Mouse (Mus musculus) forebrain, embryonic 11.5 days (tissue): ENCODE data around the gene Pcdh15. TPM values are rescaled to one million over a fixed set of nuclear protein-coding genes. Genes with fewer than 3 reads are reported as not detected.

Experiments
- ATAC-seq: fragments of 200-750 bp; cut with Nextera tagmentation; replicated peaks from 2 replicates; pipeline ENCODE4 v1.8.0; 2017; ENCODE audit warnings: moderate TSS enrichment; ENCODE audit not compliant: low FRiP score
- DNase-seq: peaks from one replicate; pipeline ENCODE4 v3.0.0-alpha.2; 2017; ENCODE audit warnings: low spot score
- H3K27ac ChIP-seq: fragments of 300-500 bp; sonication (generic); 2 replicates; pipeline ENCODE4 v1.5.1; 2014; ENCODE audit warnings: low read depth, low read length
- H3K27me3 ChIP-seq: fragments of 300-500 bp; sonication (generic); 2 replicates; pipeline ENCODE4 v1.6.1; 2014; ENCODE audit warnings: mild to moderate bottlenecking, low read length, mixed read lengths; ENCODE audit not compliant: control insufficient read depth, insufficient read depth
- H3K36me3 ChIP-seq: fragments of 300-500 bp; sonication (generic); 2 replicates; pipeline ENCODE4 v1.6.1; 2014; ENCODE audit warnings: mild to moderate bottlenecking, low read length, moderate library complexity, mixed read lengths; ENCODE audit not compliant: control insufficient read depth, insufficient read depth
- H3K4me1 ChIP-seq: fragments of 300-500 bp; sonication (generic); replicated peaks from 2 replicates; pipeline ENCODE4 v1.6.1; 2014; ENCODE audit warnings: low read length, mixed read lengths; ENCODE audit not compliant: control insufficient read depth, insufficient read depth
- H3K4me2 ChIP-seq: fragments of 300-500 bp; sonication (generic); 2 replicates; pipeline ENCODE4 v1.6.1; 2014; ENCODE audit warnings: low read depth, mild to moderate bottlenecking, low read length, moderate library complexity, mixed read lengths; ENCODE audit not compliant: severe bottlenecking
- H3K4me3 ChIP-seq: fragments of 300-500 bp; sonication (generic); 2 replicates; pipeline ENCODE4 v1.5.1; 2014; ENCODE audit warnings: low read depth, low read length
- H3K9ac ChIP-seq: fragments of 300-500 bp; sonication (generic); 2 replicates; pipeline ENCODE4 v1.6.1; 2014; ENCODE audit warnings: low read length
- H3K9me3 ChIP-seq: fragments of 300-500 bp; sonication (generic); 2 replicates; pipeline ENCODE4 v1.6.1; 2016; ENCODE audit warnings: low read length, mixed read lengths; ENCODE audit not compliant: control insufficient read depth
- WGBS: fragments of 180-500 bp; shearing (Covaris S2); extraction: QIAGEN DNeasy Blood & Tissue Kit; methylation state at CpG from one replicate; pipeline ENCODE4 v1.1.7; 2014; 5-methylcytosine and 5-hydroxymethylcytosine counted together
- polyA plus RNA-seq: library from polyadenylated mRNA; unstranded; fragments of >200 nt; fragmentation: Nextera tagmentation; extraction: Ambion mirVana; gene quantifications from 2 replicates; pipeline ENCODE4 v1.2.1, GENCODE M21; 2014

The Pcdh15 gene
- polyA plus RNA-seq, 1 experiment from 2014 or later, result 1.0 TPM

GRCm38 (mm10) chr10:74642125-74642524 lies 1543.0 kb downstream of the Pcdh15 start:
- Histone ChIP-seq H3K36me3 (no peaks in the 10 kb centered on the region), H3K4me3 (no peak overlapping the region), H3K27ac (no peak overlapping the region), H3K27me3 (no peaks in the 10 kb centered on the region), H3K4me1 (no peaks in the 10 kb centered on the region), H3K9me3 (no peaks in the 10 kb centered on the region), H3K9ac (no peak overlapping the region), H3K4me2 (no peak overlapping the region)
- DNase-seq (peak; percentile 52), ATAC-seq (0 out of 2 replicates have a peak, but pooled peaks have one; percentile 21)
- 63% methylated on average over 6 of the region's 6 CpGs for WGBS

GRCm38 (mm10) chr10:74663171-74663570 lies 1564.0 kb downstream of the Pcdh15 start:
- 90% methylated on average over 1 of the region's 1 CpGs for whole genome bisulfite sequencing
- Histone ChIP-seq H3K9ac (no peak overlapping the region), H3K9me3 (no peaks in the 10 kb centered on the region), H3K4me2 (no peak overlapping the region), H3K36me3 (no peaks in the 10 kb centered on the region), H3K4me3 (no peak overlapping the region), H3K27me3 (no peaks in the 10 kb centered on the region), H3K27ac (no peak overlapping the region), H3K4me1 (no peaks in the 10 kb centered on the region)
- ATAC-seq (no peak), DNase-seq (no peak)

DNA sequence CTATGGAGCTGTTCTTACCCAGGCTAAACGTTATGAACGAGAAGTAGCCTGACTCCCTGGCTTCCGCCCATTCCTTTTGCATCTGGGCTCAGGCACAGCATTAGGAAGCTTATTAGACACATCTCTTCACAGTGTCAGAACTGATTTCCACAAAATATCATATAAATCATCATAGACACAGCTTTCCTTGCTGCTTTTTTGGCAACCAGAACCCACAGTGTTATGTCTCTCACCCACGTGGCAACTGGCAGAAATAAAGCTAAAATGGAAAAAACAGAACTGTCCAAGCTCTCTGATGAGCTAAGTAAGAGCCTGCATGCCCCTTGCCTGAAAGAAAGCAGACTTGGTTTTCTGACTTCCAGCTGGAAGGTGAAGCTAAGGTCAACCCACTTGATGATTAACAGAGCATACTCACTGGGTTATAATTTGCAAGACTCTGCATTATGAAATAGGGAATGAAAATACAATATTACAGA lies 1580.9 kb downstream of the Pcdh15 start:
- no peaks in the 10 kb centered on the region for H3K9me3 ChIP-seq
- no peak overlapping the region for H3K27ac ChIP-seq
- DNase-seq (no peak), ATAC-seq (no peak)
- H3K27me3 ChIP-seq, result no peaks in the 10 kb centered on the region
- no peak overlapping the region for H3K9ac ChIP-seq
- WGBS, result 85% methylated on average over 4 of the region's 4 CpGs
- no peak overlapping the region for H3K4me3 ChIP-seq
- H3K36me3 ChIP-seq, result no peaks in the 10 kb centered on the region
- H3K4me2 ChIP-seq, result no peak overlapping the region
- H3K4me1 ChIP-seq, result no peaks in the 10 kb centered on the region

GRCm38 (mm10) chr10:74680559-74680958 lies 1581.4 kb downstream of the Pcdh15 start:
- no peaks in the 10 kb centered on the region for H3K27me3 ChIP-seq
- 63% methylated on average over 1 of the region's 1 CpGs for WGBS
- H3K4me1 ChIP-seq, result no peaks in the 10 kb centered on the region
- no peak overlapping the region for H3K4me2 ChIP-seq
- no peak overlapping the region for H3K27ac ChIP-seq
- H3K36me3 ChIP-seq, result no peaks in the 10 kb centered on the region
- H3K9me3 ChIP-seq, result no peaks in the 10 kb centered on the region
- no peak overlapping the region for H3K9ac ChIP-seq
- H3K4me3 ChIP-seq, result no peak overlapping the region
- no peak for ATAC-seq
- no peak for DNase-seq
